Mouse (Mus musculus): ENCODE measurements around the gene Exosc2.

DNA sequence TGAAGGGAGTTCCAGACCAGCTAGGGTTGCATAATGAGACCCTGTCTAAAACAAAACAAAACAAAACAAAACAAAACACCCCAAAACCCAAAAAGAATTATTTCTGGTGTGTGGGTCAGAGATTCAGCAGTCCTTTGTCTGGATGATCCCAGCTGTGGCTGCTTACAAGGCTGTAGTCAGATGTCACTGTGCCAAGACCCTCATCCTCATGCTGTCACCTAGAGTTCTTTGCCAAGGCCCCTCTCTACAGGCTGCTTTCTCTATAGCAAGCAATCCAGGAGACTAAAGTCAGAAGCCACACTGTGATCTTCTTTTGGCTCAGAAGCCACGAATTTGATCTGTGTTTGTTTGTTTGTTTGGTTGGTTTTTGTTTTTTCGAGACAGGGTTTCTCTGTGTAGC lies 42.2 kb downstream of the Exosc2 start:
- TF ChIP-seq CTCF (IDR thresholded peaks at IDR 0.05; ENCODE audit: low read depth) (no peak), EP300 (IDR thresholded peaks at IDR 0.05; ENCODE audit: low read depth) (no peak)

All from liver, embryonic 14.5 days (tissue).